Mouse (Mus musculus) fibroblast of lung, adult 2 months (primary cell): ENCODE data around the gene Nyap2.

ENCODE experiments used
- DNase-seq: peaks from one replicate; pipeline ENCODE4 v3.0.0-alpha.2; 2011; ENCODE audit warnings: low read depth

The Nyap2 gene

GRCm38 (mm10) chr1:81076831-81077664 lies at the start of gene Nyap2:
Nyap2 (plus strand) TSS chr1:81076950.
- DNase-seq, result no peak

GRCm38 (mm10) chr1:81042907-81043868 lies 33.6 kb upstream of the Nyap2 start:
- no peak for DNase-seq

DNA sequence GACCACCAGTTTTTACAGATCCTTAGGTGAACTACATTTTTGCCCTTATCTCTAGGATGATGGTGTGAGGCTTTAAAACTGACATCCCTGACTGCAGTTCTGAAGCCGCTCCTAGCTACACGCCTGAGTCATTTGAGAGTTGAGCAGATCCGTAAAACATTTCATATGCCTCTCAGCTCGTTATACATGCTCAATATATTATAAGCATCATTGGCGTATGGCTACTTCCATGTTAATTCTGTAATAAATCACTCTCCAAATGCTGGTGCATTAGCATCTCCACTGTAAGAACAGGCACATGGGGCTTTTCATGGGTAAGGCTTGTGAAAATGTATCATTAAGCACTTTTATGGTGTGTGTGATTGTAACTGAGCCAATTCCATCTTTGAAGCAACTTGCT lies 18.4 kb upstream of the Nyap2 start:
- DNase-seq, result no peak

- no peak for DNase-seq
Observed at GRCm38 (mm10) chr1:81058835-81059234, 17.9 kb upstream of the Nyap2 start.

- no peak for DNase-seq
Observed at GRCm38 (mm10) chr1:81062811-81063210, 13.9 kb upstream of the Nyap2 start.

- DNase-seq, result no peak
Observed at GRCm38 (mm10) chr1:81076259-81076658, 491 bp upstream of the Nyap2 start.

- no peak for DNase-seq
Observed at GRCm38 (mm10) chr1:81077665-81078314, 1.0 kb downstream of the Nyap2 start.

DNA sequence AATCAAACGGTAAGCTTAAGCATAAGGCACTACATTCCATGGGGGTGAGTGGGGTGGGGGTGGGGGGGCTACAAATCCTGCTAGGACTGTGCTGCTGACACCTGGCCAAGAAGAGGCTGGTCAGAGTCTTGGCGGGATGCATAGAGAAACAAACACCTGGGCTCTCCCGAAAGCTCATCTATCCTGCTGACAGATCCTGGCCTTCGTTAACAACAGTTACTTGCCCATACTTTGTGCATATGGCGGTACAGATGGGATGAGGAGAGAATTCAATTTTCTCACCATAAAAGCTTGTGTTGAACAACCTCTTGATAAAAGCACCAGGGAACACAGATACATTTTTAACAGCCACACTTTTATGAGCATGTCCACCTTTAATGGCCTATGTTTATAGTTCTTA lies 10.7 kb downstream of the Nyap2 start:
- DNase-seq, result no peak

GRCm38 (mm10) chr1:81090400-81090799 lies 13.7 kb downstream of the Nyap2 start:
- DNase-seq, result no peak

GRCm38 (mm10) chr1:81090979-81091378 lies 14.2 kb downstream of the Nyap2 start:
- DNase-seq, result no peak

DNA sequence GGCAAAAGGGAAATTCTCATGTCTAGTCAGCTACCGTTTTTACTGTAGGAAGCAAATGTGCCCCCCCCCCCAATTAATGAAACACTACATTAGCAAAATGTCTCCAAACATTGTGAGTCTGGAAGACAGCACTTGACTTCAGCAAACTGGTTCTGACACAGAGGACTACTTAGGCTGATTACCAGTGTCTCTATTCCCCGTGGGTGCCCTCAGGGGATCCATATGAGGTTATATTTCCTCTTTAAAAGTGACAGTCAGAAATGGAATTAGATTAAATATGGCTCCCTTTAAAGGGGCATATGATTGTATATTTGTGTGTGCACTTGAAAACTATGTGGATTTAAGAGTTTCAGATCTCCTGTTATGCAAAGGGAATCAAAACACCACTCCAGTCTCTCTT lies 15.3 kb downstream of the Nyap2 start:
- DNase-seq, result no peak

DNA sequence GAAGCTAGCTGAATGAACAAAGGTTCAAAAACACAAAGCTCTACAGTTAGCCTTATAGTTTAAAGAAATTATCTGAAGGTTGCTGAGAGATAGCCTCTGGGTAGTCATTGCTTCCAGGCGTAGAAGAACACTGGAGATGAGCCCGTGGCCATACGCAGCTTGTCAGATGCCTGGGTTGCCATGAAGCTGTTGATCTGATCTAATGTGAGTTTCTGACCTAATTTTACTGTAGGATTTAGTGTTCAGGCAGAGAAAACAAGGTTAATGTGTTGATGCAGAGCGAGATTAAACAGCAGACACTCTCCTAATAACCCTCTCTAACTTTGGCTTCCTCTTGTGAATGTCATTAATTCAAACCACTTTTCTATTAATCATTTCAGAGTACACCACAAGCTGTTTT lies 16.1 kb downstream of the Nyap2 start:
- no peak for DNase-seq

DNA sequence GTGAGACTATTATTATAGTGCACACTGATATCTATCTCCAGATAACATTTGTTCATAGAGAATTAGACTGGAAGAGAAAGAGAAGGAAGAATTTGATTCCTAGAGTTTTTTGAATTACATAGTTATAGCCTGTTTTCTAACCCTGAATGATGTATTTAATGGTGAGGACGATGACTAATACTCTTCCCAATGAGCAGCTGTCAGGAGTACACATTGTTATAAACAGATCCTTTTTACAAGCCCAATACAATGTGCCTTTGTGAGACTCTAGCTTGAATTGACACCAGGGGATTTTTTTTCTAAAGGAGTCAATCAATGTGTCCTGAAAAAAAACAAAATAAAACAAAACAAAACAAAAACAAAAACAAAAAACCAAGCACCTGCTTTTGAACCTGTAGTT lies 22.2 kb downstream of the Nyap2 start:
- no peak for DNase-seq

DNA sequence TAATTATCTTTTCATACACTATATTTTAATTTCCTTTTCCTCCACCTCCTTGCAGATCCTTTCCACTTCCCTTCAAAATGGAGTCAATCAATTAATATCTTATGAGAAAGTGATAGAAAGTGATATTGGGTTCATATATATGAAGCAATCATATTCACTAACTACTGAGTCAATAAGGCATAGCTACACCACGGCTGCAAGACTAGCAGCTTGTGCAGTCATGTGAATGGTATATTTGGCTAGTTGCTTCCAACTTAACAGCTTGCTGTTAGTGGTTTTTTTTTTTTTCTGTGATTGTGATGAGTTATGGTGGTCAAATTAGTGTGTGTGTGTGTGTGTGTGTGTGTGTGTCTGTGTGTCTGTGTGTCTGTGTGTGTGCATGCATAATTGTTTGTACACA lies 25.0 kb downstream of the Nyap2 start:
- DNase-seq, result no peak

- no peak for DNase-seq
Observed at GRCm38 (mm10) chr1:81119732-81120131, 43.0 kb downstream of the Nyap2 start.

GRCm38 (mm10) chr1:81132007-81132712 lies 55.4 kb downstream of the Nyap2 start:
- DNase-seq, result no peak

DNA sequence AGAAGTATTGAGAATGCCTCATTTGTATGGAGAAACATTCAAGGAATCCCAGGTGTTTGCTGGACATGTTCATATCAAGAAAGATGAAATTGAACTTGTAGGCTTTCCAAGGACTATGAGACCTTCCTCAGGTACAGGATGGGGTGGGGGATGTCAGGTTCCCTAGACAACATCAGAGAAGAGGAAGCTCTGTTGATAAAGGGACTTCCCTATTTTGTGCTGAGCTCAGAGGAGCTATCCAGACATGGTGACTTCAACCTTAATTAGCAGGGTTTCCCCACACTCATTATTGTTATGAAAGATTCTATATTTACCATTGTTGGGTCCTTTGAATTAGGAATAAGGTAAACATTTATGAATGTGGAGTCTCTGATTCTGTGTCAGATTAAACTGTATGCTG lies 67.1 kb downstream of the Nyap2 start:
- DNase-seq, result no peak

DNA sequence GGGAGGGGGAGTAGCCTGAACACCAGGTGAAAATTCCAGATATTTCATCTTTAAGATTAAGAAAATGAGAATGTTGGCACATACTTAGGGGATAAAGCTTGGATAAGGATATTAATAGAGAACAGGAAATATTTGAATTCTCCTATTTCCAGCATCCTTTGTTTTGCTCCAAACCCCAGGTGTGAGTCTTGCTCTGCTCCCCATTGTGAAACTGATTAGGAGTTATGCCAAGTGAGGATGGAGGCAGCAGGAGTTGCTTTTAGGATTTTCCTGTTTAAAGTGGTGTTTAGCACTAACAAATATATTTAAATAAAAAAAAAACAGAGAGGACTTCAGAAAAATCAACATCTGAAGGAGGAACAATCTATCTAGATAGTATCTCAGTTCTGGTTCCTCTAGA lies 68.8 kb downstream of the Nyap2 start:
- no peak for DNase-seq

DNA sequence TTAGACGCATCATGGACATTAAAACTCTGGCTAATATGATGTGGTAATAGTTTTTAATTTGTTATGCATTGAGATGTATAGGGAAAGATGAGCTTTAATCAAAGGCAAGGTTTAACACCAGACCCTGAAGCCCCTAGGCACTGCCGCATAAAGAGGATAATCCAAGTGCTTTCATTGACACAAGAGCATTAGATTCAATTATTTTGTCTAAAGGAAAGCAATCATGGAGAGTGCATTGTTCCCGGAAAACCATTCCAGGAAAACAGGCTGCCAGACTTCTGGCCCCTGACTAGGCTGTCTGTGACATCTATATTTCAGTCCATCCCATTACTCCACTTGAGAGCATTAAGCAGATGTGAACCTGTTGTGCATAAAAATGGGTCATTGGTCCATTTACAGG lies 92.5 kb downstream of the Nyap2 start:
- no peak for DNase-seq

- peak; percentile 15 for DNase-seq
Observed at GRCm38 (mm10) chr1:81172703-81173102, 96.0 kb downstream of the Nyap2 start.

DNA sequence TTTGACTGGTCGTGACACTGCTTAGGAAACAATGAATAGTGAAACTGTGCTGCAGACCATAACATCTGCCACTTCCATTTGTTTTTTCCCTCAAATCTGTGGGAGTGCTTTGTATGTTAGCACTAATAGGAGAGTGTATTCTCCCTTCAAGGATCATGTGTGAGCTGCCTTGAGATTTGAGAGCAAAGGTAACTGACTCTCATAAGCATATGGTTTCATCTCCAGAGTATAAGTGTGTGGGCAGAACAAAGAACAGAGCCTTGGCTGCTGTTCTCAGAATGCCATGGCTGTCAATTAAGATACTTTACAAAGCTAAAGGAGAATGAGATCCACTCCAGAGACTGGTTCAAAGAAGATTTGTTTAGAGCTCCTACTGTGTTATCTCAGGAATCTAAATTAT lies 96.6 kb downstream of the Nyap2 start:
- no peak for DNase-seq

- no peak for DNase-seq
Observed at GRCm38 (mm10) chr1:81179725-81180124, 103.0 kb downstream of the Nyap2 start.
